Comparison of ENCODE assay signal across 24 mouse cellular contexts in genomic region chr5:134750469-134750868, GRCm38 (mm10). TPM values are rescaled to one million over a fixed set of nuclear protein-coding genes. Genes with fewer than 3 reads are reported as not detected.
DNase-seq lines count a peak whose midpoint lies in the region; ATAC-seq lines count a peak whose summit lies in the region.
"Had no signal": no experiment of that assay in that cellular context is flagged by ENCODE, and none has a peak within 500 bp of the region (broad histone marks: within the 10 kb centered on the region; RNA-seq: fewer than 3 reads in every experiment).

No protein-coding gene starts in this region.

- H3K4me3 ChIP-seq in embryonic facial prominence, embryonic 12.5 days = no peak overlapping the region
- H3K4me3 ChIP-seq in embryonic facial prominence, embryonic 10.5 days = no peak overlapping the region
- no peak overlapping the region for H3K4me3 ChIP-seq in embryonic facial prominence, embryonic 13.5 days
- H3K4me3 ChIP-seq in limb, embryonic 11.5 days (ENCODE audit: low read depth, low read length) = no peak overlapping the region
- no peak overlapping the region for H3K4me3 ChIP-seq in limb, embryonic 15.5 days
- H3K4me3 ChIP-seq: forebrain, embryonic 15.5 days; heart, adult 2 months; heart, embryonic 15.5 days; hindbrain, embryonic 12.5 days had no signal

- peak overlapping the region; percentile 74 for H3K27ac ChIP-seq in embryonic facial prominence, embryonic 12.5 days
- no peak overlapping the region; the same call in 1 of the 2 replicates for H3K27ac ChIP-seq in embryonic facial prominence, embryonic 10.5 days (replicated peaks)
- H3K27ac ChIP-seq in embryonic facial prominence, embryonic 13.5 days = peak overlapping the region; percentile 93
- H3K27ac ChIP-seq in limb, embryonic 11.5 days (replicated peaks; ENCODE audit: low read depth, low read length) = peak overlapping the region; percentile 50; the same call in 1 of the 2 replicates
- H3K27ac ChIP-seq in limb, embryonic 15.5 days = peak overlapping the region; percentile 86
- H3K27ac ChIP-seq: forebrain, embryonic 15.5 days; heart, adult 2 months; heart, embryonic 15.5 days; hindbrain, embryonic 12.5 days; hindbrain, postnatal 0 days had no signal

- intact Hi-C loops in heart, postnatal 25 days (cut with DNase I) = no loop called here

- 61% methylated on average over 7 of the region's 7 CpGs for WGBS in embryonic facial prominence, embryonic 12.5 days
- 86% methylated on average over 7 of the region's 7 CpGs for WGBS in embryonic facial prominence, embryonic 10.5 days
- WGBS in embryonic facial prominence, embryonic 13.5 days = 34% methylated on average over 7 of the region's 7 CpGs
- 73% methylated on average over 7 of the region's 7 CpGs for WGBS in limb, embryonic 11.5 days
- 51% methylated on average over 7 of the region's 7 CpGs for WGBS in limb, embryonic 15.5 days

- ATAC-seq in embryonic facial prominence, embryonic 12.5 days (ENCODE audit: insufficient number of reproducible peaks, insufficient read depth, low FRiP score, low TSS enrichment) = no peak
- peak; percentile 53 for ATAC-seq in embryonic facial prominence, embryonic 13.5 days (ENCODE audit: insufficient number of reproducible peaks, insufficient read depth, low FRiP score, low TSS enrichment, low read depth)
- no peak for ATAC-seq in limb, embryonic 11.5 days (ENCODE audit: insufficient number of reproducible peaks, low FRiP score, low TSS enrichment, low read depth)
- 0 out of 2 replicates have a peak, but pooled peaks have one; percentile 25 for ATAC-seq in limb, embryonic 15.5 days (ENCODE audit: insufficient number of reproducible peaks, low FRiP score, low TSS enrichment, low read depth)
- ATAC-seq: CD4-positive, CD25-positive, alpha-beta regulatory T cell, adult 4 months; forebrain, embryonic 15.5 days; hindbrain, postnatal 0 days had no signal

- DNase-seq in embryonic facial prominence, embryonic 10.5 days (ENCODE audit: low spot score) = no peak
- DNase-seq in limb, embryonic 11.5 days (ENCODE audit: low spot score) = no peak
- DNase-seq in heart, postnatal 25 days (ENCODE audit: low spot score) = no peak
- no peak for DNase-seq in urinary bladder, postnatal 14 days (ENCODE audit: low spot score)
- DNase-seq: adrenal gland, adult 8-10 months; adrenal gland, postnatal 36 days; B cell, adult 2 months; cerebellum, adult 2 months; cerebellum, postnatal 14 days; embryo, embryonic 11 days; gastrocnemius, postnatal 10 days; heart, adult 2 months; heart, postnatal 36 days had no signal

- H3K9me3 ChIP-seq in embryonic facial prominence, embryonic 12.5 days = no peaks in the 10 kb centered on the region
- H3K9me3 ChIP-seq in embryonic facial prominence, embryonic 10.5 days = no peaks in the 10 kb centered on the region
- H3K9me3 ChIP-seq in embryonic facial prominence, embryonic 13.5 days = no peaks in the 10 kb centered on the region
- H3K9me3 ChIP-seq in limb, embryonic 11.5 days (ENCODE audit: control insufficient read depth, low read length) = no peaks in the 10 kb centered on the region
- H3K9me3 ChIP-seq in limb, embryonic 15.5 days = no peaks in the 10 kb centered on the region
- H3K9me3 ChIP-seq: forebrain, embryonic 15.5 days; G1E; heart, embryonic 15.5 days; hindbrain, embryonic 12.5 days had no signal

- no peaks in the 10 kb centered on the region for H3K27me3 ChIP-seq in embryonic facial prominence, embryonic 12.5 days
- H3K27me3 ChIP-seq in embryonic facial prominence, embryonic 10.5 days (replicated peaks; ENCODE audit: low read depth, poor library complexity, severe bottlenecking) = peaks cover 54% of the 10 kb centered on the region
- no peaks in the 10 kb centered on the region for H3K27me3 ChIP-seq in embryonic facial prominence, embryonic 13.5 days
- no peaks in the 10 kb centered on the region for H3K27me3 ChIP-seq in limb, embryonic 11.5 days (ENCODE audit: control insufficient read depth, insufficient read depth, low read length)
- H3K27me3 ChIP-seq in limb, embryonic 15.5 days = no peaks in the 10 kb centered on the region
- H3K27me3 ChIP-seq: forebrain, embryonic 15.5 days had no signal

- H3K4me2 ChIP-seq in embryonic facial prominence, embryonic 12.5 days (replicated peaks) = no peak overlapping the region
- no peak overlapping the region for H3K4me2 ChIP-seq in embryonic facial prominence, embryonic 13.5 days
- no peak overlapping the region for H3K4me2 ChIP-seq in limb, embryonic 11.5 days (ENCODE audit: low read depth, severe bottlenecking)
- H3K4me2 ChIP-seq in limb, embryonic 15.5 days = no peak overlapping the region
- H3K4me2 ChIP-seq: forebrain, embryonic 15.5 days; heart, embryonic 11.5 days; heart, embryonic 15.5 days; hindbrain, embryonic 12.5 days had no signal

- H3K4me1 ChIP-seq in embryonic facial prominence, embryonic 12.5 days = peaks cover 26% of the 10 kb centered on the region
- H3K4me1 ChIP-seq in embryonic facial prominence, embryonic 10.5 days = peaks cover 27% of the 10 kb centered on the region
- H3K4me1 ChIP-seq in embryonic facial prominence, embryonic 13.5 days = peaks cover 53% of the 10 kb centered on the region
- peaks cover 16% of the 10 kb centered on the region for H3K4me1 ChIP-seq in limb, embryonic 11.5 days (ENCODE audit: control insufficient read depth, insufficient read depth, low read length)
- H3K4me1 ChIP-seq in limb, embryonic 15.5 days = peaks cover 53% of the 10 kb centered on the region

- no peak overlapping the region for H3K9ac ChIP-seq in embryonic facial prominence, embryonic 12.5 days
- no peak overlapping the region for H3K9ac ChIP-seq in embryonic facial prominence, embryonic 13.5 days
- H3K9ac ChIP-seq in limb, embryonic 11.5 days (ENCODE audit: low read length) = no peak overlapping the region
- H3K9ac ChIP-seq in limb, embryonic 15.5 days = no peak overlapping the region
- H3K9ac ChIP-seq: forebrain, embryonic 15.5 days; heart, embryonic 15.5 days; hindbrain, embryonic 12.5 days had no signal

- H3K36me3 ChIP-seq in embryonic facial prominence, embryonic 12.5 days = no peaks in the 10 kb centered on the region
- H3K36me3 ChIP-seq in embryonic facial prominence, embryonic 10.5 days (replicated peaks) = no peaks in the 10 kb centered on the region
- no peaks in the 10 kb centered on the region for H3K36me3 ChIP-seq in embryonic facial prominence, embryonic 13.5 days
- H3K36me3 ChIP-seq in limb, embryonic 11.5 days (ENCODE audit: control insufficient read depth, insufficient read depth, low read length) = no peaks in the 10 kb centered on the region
- no peaks in the 10 kb centered on the region for H3K36me3 ChIP-seq in limb, embryonic 15.5 days
- H3K36me3 ChIP-seq: forebrain, embryonic 15.5 days; G1E; heart, embryonic 15.5 days; hindbrain, embryonic 12.5 days had no signal

RNA-seq across cellular contexts. Expression of gene Eln, which starts 3.3 kb away (rescaled TPM):
- 32.7 and 35.4 TPM in 2 replicates for polyA plus RNA-seq in embryonic facial prominence, embryonic 12.5 days (2016; fragmentation: Nextera tagmentation; extraction: Ambion mirVana)
- polyA plus RNA-seq in embryonic facial prominence, embryonic 10.5 days (2016; fragmentation: Nextera tagmentation; extraction: Ambion mirVana) = 2.4 and 3.9 TPM in 2 replicates
- 81.1 and 93.0 TPM in 2 replicates for polyA plus RNA-seq in embryonic facial prominence, embryonic 13.5 days (2015; fragmentation: Nextera tagmentation; extraction: Ambion mirVana)
- polyA plus RNA-seq in limb, embryonic 11.5 days (2014; fragmentation: Nextera tagmentation; extraction: Ambion mirVana) = 3.8 and 4.2 TPM in 2 replicates
- polyA plus RNA-seq in limb, embryonic 15.5 days (2015; fragmentation: Nextera tagmentation; extraction: Ambion mirVana) = 178 and 206 TPM in 2 replicates
- 100 to 1,000 TPM; 147 to 183 TPM for total RNA-seq in heart, postnatal 25 days (2021)
- total RNA-seq: common myeloid progenitor, adult 5-6 weeks had no signal
- polyA plus RNA-seq: CD4-positive, CD25-positive, alpha-beta regulatory T cell, adult 4 months; G1E had no signal

Comparison
In these comparisons a context has a peak if more than half of its experiments do, and no peak if none do; other contexts are left out.
1. ATAC-seq: peak in embryonic facial prominence, embryonic 13.5 days (single experiment) and limb, embryonic 15.5 days (single experiment); none in embryonic facial prominence, embryonic 12.5 days (single experiment) and limb, embryonic 11.5 days (single experiment).